Mouse (Mus musculus) embryonic facial prominence, embryonic 15.5 days (tissue): ENCODE measurements around the gene Ulk2. TPM values are rescaled to one million over a fixed set of nuclear protein-coding genes. Genes with fewer than 3 reads are reported as not detected.
A peak's percentile ranks its signal among the peaks of the same experiment; 100 is the strongest.

ENCODE experiments used
- ATAC-seq: fragments of 200-750 bp; cut with Nextera tagmentation; 2 replicates; pipeline ENCODE4 v1.8.0; 2017; ENCODE audit warnings: low read depth, moderate TSS enrichment; ENCODE audit not compliant: insufficient number of reproducible peaks, low FRiP score, low TSS enrichment
- H3K27ac ChIP-seq: fragments of 300-500 bp; sonication (generic); replicated peaks from 2 replicates; pipeline ENCODE4 v1.5.1; 2015; ENCODE audit warnings: mild to moderate bottlenecking, inconsistent platforms
- H3K27me3 ChIP-seq: fragments of 300-500 bp; sonication (generic); 2 replicates; pipeline ENCODE4 v1.6.1; 2015; ENCODE audit warnings: inconsistent platforms
- H3K36me3 ChIP-seq: fragments of 300-500 bp; sonication (generic); 2 replicates; pipeline ENCODE4 v1.6.1; 2015; ENCODE audit warnings: mild to moderate bottlenecking, inconsistent platforms
- H3K4me1 ChIP-seq: fragments of 300-500 bp; sonication (generic); 2 replicates; pipeline ENCODE4 v1.6.1; 2015; ENCODE audit warnings: inconsistent platforms
- H3K4me2 ChIP-seq: fragments of 300-500 bp; sonication (generic); replicated peaks from 2 replicates; pipeline ENCODE4 v1.6.1; 2015; ENCODE audit warnings: mild to moderate bottlenecking, inconsistent platforms
- H3K4me3 ChIP-seq: fragments of 300-500 bp; sonication (generic); replicated peaks from 2 replicates; pipeline ENCODE4 v1.5.1; 2015; ENCODE audit warnings: mild to moderate bottlenecking, inconsistent platforms
- H3K9ac ChIP-seq: fragments of 300-500 bp; sonication (generic); 2 replicates; pipeline ENCODE4 v1.6.1; 2015; ENCODE audit warnings: inconsistent platforms
- H3K9me3 ChIP-seq: fragments of 300-500 bp; sonication (generic); replicated peaks from 2 replicates; pipeline ENCODE4 v1.6.1; 2016; ENCODE audit warnings: inconsistent platforms
- WGBS: fragments of 180-500 bp; shearing (Covaris S2); methylation state at CpG from one replicate; pipeline ENCODE4 v1.1.7; 2015; 5-methylcytosine and 5-hydroxymethylcytosine counted together
- polyA plus RNA-seq: library from polyadenylated mRNA; unstranded; fragments of >200 nt; fragmentation: Nextera tagmentation; extraction: Ambion mirVana; gene quantifications from 2 replicates; pipeline ENCODE4 v1.2.1, GENCODE M21; 2015

The Ulk2 gene
- polyA plus RNA-seq, 1 experiment from 2014 or later = 16.5 TPM

DNA sequence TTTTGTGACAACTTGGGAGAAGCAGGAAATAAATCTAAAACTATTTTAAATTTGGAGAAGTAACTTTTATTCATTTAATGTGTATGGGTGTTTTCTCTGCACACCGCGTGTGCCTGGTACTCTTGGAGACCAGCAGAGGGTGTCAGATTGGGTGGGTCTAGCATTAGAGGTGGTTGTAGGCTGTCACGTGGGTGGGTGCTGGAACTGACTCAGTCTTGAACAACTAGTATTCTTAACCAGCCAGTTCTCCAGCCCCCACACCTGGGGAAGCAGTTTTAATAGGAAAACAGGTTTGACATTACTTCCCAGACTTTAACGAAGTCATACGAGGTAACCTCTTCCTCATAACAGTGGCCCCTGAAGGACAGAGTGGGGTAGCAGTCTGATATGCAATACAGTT is 94.4 kb downstream of the Ulk2 start:
- peaks cover 5% of the 10 kb centered on the region; the same call in 1 of the 2 replicates for H3K4me1 ChIP-seq
- H3K9ac ChIP-seq = no peak overlapping the region
- 61% methylated on average over 5 of the region's 5 CpGs for WGBS
- H3K9me3 ChIP-seq = no peaks in the 10 kb centered on the region
- peak overlapping the region; percentile 56 for H3K4me2 ChIP-seq
- H3K27me3 ChIP-seq = no peaks in the 10 kb centered on the region
- ATAC-seq = no peak
- peak overlapping the region; percentile 64 for H3K4me3 ChIP-seq
- H3K36me3 ChIP-seq = peaks cover 9% of the 10 kb centered on the region
- H3K27ac ChIP-seq = no peak overlapping the region

DNA sequence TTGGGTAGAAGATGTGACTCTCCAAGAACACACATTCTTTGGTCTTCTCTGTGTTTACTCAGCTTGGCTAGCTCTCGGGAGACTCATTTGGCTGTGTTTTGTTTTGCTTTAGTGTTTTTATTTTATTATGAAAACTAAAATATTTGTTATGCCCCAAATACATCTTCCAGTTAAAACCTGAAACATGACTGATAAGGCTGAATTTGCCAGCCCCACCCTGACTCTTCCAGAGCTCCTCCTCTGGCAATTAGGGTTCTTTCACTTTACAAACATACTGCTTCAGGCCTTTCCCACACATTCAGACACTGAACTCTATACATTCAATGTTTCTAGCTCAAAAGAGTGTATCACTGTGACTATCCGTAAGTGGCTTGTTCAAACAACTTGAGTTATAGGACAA is 97.7 kb downstream of the Ulk2 start:
- WGBS = 85% methylated on average over 2 of the region's 2 CpGs
- H3K4me3 ChIP-seq = no peak overlapping the region
- no peak for ATAC-seq
- H3K36me3 ChIP-seq = peaks cover 37% of the 10 kb centered on the region
- H3K4me2 ChIP-seq = no peak overlapping the region
- H3K4me1 ChIP-seq = peaks cover 5% of the 10 kb centered on the region; the same call in 1 of the 2 replicates
- H3K9me3 ChIP-seq = no peaks in the 10 kb centered on the region
- no peaks in the 10 kb centered on the region for H3K27me3 ChIP-seq
- no peak overlapping the region for H3K27ac ChIP-seq
- no peak overlapping the region for H3K9ac ChIP-seq

DNA sequence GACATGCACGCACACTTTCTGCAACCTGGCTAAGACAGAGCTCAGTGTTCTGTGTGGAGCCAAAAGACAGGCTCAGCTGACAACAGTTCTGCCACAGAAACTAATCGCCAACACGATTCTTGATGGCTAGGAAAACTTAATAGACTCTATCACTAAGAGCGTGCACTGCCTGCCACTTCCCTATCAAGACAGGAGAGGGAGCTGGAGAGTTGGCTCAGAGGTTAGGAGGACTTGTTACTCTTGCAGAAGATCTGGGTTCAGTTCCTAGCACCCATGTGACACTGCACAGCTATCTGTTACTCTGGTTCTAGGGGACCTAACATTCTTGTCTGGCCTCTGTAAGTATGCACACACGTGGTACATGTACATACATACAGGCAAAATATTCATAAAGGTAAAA is 103.3 kb downstream of the Ulk2 start:
- H3K9me3 ChIP-seq = no peaks in the 10 kb centered on the region
- H3K9ac ChIP-seq = no peak overlapping the region
- H3K4me2 ChIP-seq = no peak overlapping the region
- H3K27ac ChIP-seq = no peak overlapping the region
- no peak for ATAC-seq
- no peaks in the 10 kb centered on the region for H3K4me1 ChIP-seq
- no peaks in the 10 kb centered on the region for H3K27me3 ChIP-seq
- 80% methylated on average over 5 of the region's 5 CpGs for whole genome bisulfite sequencing
- peaks cover 60% of the 10 kb centered on the region for H3K36me3 ChIP-seq
- H3K4me3 ChIP-seq = no peak overlapping the region

DNA sequence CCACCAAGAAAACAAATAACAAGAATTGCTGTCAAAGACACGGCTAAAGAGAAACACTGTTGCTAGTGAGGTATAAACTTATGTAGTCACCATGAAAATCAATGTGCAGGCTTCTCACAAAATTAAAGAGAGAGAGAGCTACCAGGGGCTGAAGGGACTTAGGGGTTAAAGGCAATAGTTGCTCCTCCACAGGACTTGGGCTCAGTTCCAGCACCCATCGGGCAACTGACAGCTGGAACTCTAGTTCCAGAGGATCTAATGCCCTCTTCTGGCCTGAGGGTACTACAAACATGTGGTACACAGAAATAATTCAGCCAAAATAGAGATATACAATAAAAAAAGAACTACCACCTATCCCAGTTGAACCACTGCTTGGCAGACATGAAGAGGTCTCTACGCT is 107.7 kb downstream of the Ulk2 start:
- H3K4me3 ChIP-seq = no peak overlapping the region
- 47% methylated on average over 3 of the region's 3 CpGs for WGBS
- peaks cover 47% of the 10 kb centered on the region for H3K36me3 ChIP-seq
- no peak overlapping the region for H3K4me2 ChIP-seq
- H3K27ac ChIP-seq = no peak overlapping the region
- ATAC-seq = no peak
- no peaks in the 10 kb centered on the region for H3K27me3 ChIP-seq
- H3K4me1 ChIP-seq = no peaks in the 10 kb centered on the region
- no peaks in the 10 kb centered on the region for H3K9me3 ChIP-seq
- no peak overlapping the region for H3K9ac ChIP-seq

DNA sequence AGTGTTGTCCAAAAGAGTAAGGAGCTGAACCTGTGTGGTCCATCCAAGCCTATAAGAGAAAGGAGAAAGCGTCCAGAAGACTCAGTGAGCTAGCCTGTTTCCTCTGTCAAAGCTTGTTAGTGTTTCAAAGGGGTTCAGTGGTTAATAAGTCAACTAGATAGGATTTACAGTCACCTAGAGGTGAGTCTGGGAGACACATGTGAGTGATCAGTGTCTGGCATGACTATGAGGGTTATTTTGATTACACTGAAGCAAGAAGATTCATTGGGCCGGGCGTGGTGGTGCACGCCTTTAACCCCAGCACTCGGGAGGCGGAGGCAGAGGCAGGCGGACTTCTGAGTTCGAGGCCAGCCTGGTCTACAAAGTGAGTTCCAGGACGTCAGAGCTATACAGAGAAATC is 109.1 kb downstream of the Ulk2 start:
- WGBS = 92% methylated on average over 9 of the region's 9 CpGs
- Histone ChIP-seq H3K27ac (no peak overlapping the region), H3K9ac (no peak overlapping the region), H3K4me2 (no peak overlapping the region), H3K4me1 (no peaks in the 10 kb centered on the region), H3K27me3 (no peaks in the 10 kb centered on the region), H3K9me3 (no peaks in the 10 kb centered on the region), H3K36me3 (peaks cover 43% of the 10 kb centered on the region), H3K4me3 (no peak overlapping the region)
- ATAC-seq = no peak

DNA sequence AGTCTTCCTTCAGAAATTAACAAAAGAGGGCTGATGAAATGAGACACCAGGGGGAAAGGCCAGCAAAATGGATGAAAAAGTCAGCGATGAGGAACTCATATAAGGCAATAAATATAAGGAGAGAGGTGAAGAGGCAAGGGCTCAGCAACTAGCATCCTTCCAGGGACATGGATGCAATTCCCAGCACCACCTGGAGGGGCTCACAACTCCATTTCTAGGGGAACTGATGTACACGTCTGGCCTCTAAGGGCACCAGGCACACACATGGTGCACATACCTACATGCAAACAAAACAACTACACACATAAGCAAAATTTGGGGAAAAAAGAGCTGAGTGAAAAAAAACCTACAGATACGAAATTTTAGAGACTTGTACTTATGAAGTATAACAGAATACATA is 110.4 kb downstream of the Ulk2 start:
- Histone ChIP-seq H3K4me3 (no peak overlapping the region), H3K9me3 (no peaks in the 10 kb centered on the region), H3K9ac (no peak overlapping the region), H3K36me3 (peaks cover 50% of the 10 kb centered on the region), H3K4me1 (no peaks in the 10 kb centered on the region), H3K4me2 (no peak overlapping the region), H3K27ac (no peak overlapping the region), H3K27me3 (no peaks in the 10 kb centered on the region)
- no peak for ATAC-seq
- 53% methylated on average over 3 of the region's 3 CpGs for WGBS

DNA sequence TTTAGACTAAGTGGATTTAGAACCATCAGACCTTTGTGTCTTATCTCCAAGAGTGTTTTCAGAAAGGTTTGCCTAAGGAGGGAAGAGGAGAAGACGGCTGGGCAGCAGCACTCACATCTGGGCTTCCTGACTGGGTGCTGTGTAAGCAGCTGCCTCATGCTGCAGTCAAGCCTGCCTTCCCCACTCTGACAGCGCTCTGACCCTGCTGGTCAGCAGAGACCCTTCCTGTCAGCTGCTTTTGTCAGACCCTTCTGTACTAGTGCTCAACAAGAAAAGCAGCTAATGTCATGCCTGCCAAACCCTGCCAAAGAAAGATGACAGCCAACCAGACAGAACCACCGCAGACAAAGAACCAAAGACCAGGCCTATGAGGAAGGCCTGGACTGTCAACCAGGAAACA is 111.1 kb downstream of the Ulk2 start:
- no peak for ATAC-seq
- no peak overlapping the region for H3K4me3 ChIP-seq
- H3K9me3 ChIP-seq = no peaks in the 10 kb centered on the region
- H3K4me2 ChIP-seq = no peak overlapping the region
- WGBS = 83% methylated on average over 3 of the region's 3 CpGs
- no peak overlapping the region for H3K9ac ChIP-seq
- H3K4me1 ChIP-seq = no peaks in the 10 kb centered on the region
- no peaks in the 10 kb centered on the region for H3K27me3 ChIP-seq
- H3K27ac ChIP-seq = no peak overlapping the region
- H3K36me3 ChIP-seq = peaks cover 54% of the 10 kb centered on the region

DNA sequence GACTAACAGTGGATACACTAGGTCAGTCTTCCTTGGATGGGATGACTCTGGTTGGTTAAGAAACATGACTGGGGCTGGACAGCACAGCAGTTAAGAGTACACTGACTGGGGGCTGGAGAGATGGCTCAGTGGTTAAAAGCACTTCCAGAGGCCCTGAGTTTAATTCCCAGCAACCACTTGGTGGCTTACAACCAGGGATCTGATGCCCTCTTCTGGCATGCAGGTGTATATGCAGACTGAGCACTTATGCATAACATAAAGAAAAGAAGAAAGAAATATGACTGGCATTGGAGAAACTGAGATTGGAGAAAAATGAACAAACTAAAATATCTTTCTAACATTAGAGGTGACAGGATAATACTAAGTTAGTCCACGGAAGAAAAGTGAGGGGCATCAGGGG is 114.4 kb downstream of the Ulk2 start:
- Histone ChIP-seq H3K4me1 (no peaks in the 10 kb centered on the region), H3K36me3 (peaks cover 74% of the 10 kb centered on the region), H3K9me3 (no peaks in the 10 kb centered on the region), H3K27me3 (no peaks in the 10 kb centered on the region), H3K9ac (no peak overlapping the region), H3K27ac (no peak overlapping the region), H3K4me3 (no peak overlapping the region), H3K4me2 (no peak overlapping the region)
- WGBS = 90% methylated on average over 1 of the region's 1 CpGs
- no peak for ATAC-seq

DNA sequence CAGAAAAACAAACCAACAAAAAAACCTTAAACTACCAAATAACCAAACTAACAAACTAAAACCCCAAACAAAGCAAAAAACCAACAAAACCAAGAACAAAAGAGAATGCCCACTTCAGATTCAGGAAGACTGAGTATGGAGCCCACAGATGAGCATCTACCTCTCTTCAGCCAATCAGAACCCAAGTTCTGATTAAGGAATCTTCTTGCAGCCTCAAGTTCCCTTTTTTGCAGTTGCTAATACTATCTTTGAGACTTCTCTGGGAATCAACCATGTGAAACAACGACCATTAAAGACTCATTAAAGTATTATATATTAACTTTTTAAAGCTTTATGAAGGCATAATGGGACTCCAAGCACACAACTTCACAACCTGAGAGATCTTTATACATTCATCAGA is 117.6 kb downstream of the Ulk2 start:
- H3K9me3 ChIP-seq = no peaks in the 10 kb centered on the region
- H3K36me3 ChIP-seq = peaks cover 86% of the 10 kb centered on the region
- no peak overlapping the region for H3K4me3 ChIP-seq
- H3K27ac ChIP-seq = no peak overlapping the region
- H3K4me1 ChIP-seq = no peaks in the 10 kb centered on the region
- no peak for ATAC-seq
- WGBS = 93% methylated on average over 1 of the region's 1 CpGs
- H3K27me3 ChIP-seq = no peaks in the 10 kb centered on the region
- no peak overlapping the region for H3K9ac ChIP-seq
- no peak overlapping the region for H3K4me2 ChIP-seq

DNA sequence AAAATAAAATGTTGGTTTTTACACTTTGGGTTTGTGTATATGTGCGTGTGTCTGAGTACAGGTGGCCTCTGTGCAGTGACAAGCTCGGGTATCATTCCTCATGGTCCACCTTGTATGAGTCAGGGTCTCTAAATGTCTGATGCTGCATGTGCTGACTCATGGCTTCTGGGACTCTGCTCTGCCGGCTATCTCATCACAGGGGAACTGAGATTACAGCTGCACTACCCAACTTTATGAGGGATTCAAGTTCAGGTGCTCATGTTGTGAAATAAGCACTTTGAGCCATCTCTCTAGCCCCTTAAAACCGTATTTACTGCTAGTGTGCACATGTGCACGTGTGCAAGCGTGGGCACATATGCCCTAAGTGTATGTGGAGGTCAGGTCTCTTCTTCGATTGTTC is 122.2 kb downstream of the Ulk2 start:
- H3K4me1 ChIP-seq = no peaks in the 10 kb centered on the region
- no peak overlapping the region for H3K4me3 ChIP-seq
- no peaks in the 10 kb centered on the region for H3K27me3 ChIP-seq
- H3K9ac ChIP-seq = no peak overlapping the region
- peaks cover 86% of the 10 kb centered on the region for H3K36me3 ChIP-seq
- H3K27ac ChIP-seq = no peak overlapping the region
- H3K9me3 ChIP-seq = no peaks in the 10 kb centered on the region
- no peak for ATAC-seq
- WGBS = 87% methylated on average over 7 of the region's 7 CpGs
- no peak overlapping the region for H3K4me2 ChIP-seq

DNA sequence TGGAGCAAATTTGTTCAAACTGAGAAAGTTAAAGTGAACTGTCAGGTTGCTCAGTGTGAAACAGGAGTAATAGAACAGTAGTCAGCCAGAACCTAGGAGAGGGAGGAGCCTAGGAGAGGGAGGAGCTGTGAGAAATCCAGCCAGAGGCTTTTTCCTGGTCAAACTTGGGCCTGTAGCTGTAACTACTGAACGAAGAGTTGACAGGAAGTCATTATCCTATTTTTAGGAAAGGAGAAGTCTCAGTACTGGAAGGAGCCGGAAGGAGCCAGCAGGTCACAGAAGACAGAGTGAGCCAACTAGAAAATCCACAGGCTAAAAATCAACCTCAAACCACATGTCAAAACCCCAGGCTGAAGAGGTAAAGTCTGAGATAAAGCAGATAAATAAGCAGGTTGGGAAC is 126.8 kb downstream of the Ulk2 start:
- H3K36me3 ChIP-seq = peaks cover 55% of the 10 kb centered on the region
- H3K27me3 ChIP-seq = no peaks in the 10 kb centered on the region
- H3K9me3 ChIP-seq = no peaks in the 10 kb centered on the region
- no peak overlapping the region for H3K27ac ChIP-seq
- H3K4me2 ChIP-seq = no peak overlapping the region
- H3K9ac ChIP-seq = no peak overlapping the region
- 50% methylated on average over 2 of the region's 2 CpGs for WGBS
- no peaks in the 10 kb centered on the region for H3K4me1 ChIP-seq
- no peak overlapping the region for H3K4me3 ChIP-seq
- no peak for ATAC-seq
